Mouse (Mus musculus): ENCODE results near the gene Btbd9. TPM values are rescaled to one million over a fixed set of nuclear protein-coding genes. Genes with fewer than 3 reads are reported as not detected.

Gene Btbd9
- polyA plus RNA-seq, 1 experiment: 21.3 TPM

DNA sequence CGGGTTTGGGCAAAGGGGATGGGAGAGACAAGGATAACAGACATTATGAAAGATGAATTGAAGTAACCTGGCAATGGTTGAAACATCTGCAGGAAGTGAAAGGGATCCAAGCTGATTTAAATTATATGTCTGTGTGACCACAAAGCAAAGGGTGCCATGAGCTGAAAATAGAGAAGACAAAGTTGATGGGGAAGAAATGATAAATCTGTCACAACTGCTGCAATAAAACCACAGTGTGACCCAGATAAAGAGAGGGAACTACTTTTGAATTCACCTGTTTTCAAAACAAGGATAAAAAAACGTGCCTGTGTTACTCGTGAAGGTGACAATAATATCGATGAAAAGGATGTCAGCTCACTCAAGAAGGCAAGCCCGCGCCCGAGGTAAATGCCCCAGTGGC is 156.8 kb downstream of the Btbd9 start:
- no peaks in the 10 kb centered on the region for H3K79me2 ChIP-seq (ENCODE audit: control insufficient read depth, insufficient read depth)
- no peaks in the 10 kb centered on the region for H3K27me3 ChIP-seq (ENCODE audit: control insufficient read depth, insufficient read depth, insufficient read length)
- H3K36me3 ChIP-seq (ENCODE audit: control insufficient read depth, insufficient read depth): no peaks in the 10 kb centered on the region
- no peak for TF ChIP-seq POLR2A (IDR thresholded peaks at IDR 0.05; ENCODE audit: insufficient read length, low read depth)
- no peak for TF ChIP-seq POLR2AphosphoS2 (IDR thresholded peaks at IDR 0.05; ENCODE audit: insufficient read length, low read depth)
- TF ChIP-seq E2F4 (IDR thresholded peaks at IDR 0.05; ENCODE audit: insufficient read depth): no peak
- no peak overlapping the region for H3K4me2 ChIP-seq (ENCODE audit: low read depth)
- no peak overlapping the region for H3ac ChIP-seq (ENCODE audit: control insufficient read depth, insufficient read length)
- H3K4me3 ChIP-seq: no peak overlapping the region

DNA sequence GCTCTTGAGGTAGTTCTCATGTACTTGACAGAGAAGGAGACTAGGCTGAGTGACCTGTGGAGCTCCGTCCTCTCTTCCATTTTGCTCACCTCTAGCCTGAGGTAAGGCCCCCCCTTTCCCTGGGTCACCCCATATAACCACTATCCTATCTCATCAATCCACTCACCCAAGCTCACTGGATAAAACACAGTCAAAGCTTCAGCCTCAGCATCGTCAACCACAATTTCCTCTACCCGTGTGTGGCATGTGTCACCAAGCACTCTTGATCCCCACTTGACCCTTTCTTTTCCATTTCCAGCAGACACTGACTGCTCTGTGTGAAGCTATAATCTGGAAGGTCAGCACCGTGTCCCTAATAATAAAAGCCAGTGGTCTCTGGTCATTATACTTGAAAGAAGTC is 157.8 kb downstream of the Btbd9 start:
- H3K4me3 ChIP-seq: no peak overlapping the region
- H3K36me3 ChIP-seq (ENCODE audit: control insufficient read depth, insufficient read depth): no peaks in the 10 kb centered on the region
- no peak overlapping the region for H3K4me2 ChIP-seq (ENCODE audit: low read depth)
- TF ChIP-seq POLR2AphosphoS2 (IDR thresholded peaks at IDR 0.05; ENCODE audit: insufficient read length, low read depth): no peak
- TF ChIP-seq MAX (IDR thresholded peaks at IDR 0.05; ENCODE audit: low read depth): no peak
- TF ChIP-seq TCF12 (IDR thresholded peaks at IDR 0.05; ENCODE audit: insufficient read depth, poor library complexity, severe bottlenecking): no peak
- no peak for TF ChIP-seq TCF3 (IDR thresholded peaks at IDR 0.05; ENCODE audit: insufficient read length, low read depth)
- TF ChIP-seq CEBPB (IDR thresholded peaks at IDR 0.05; ENCODE audit: insufficient read depth, poor library complexity, severe bottlenecking): no peak
- no peak for TF ChIP-seq POLR2A (IDR thresholded peaks at IDR 0.05; ENCODE audit: insufficient read length, low read depth)
- no peak overlapping the region for H3ac ChIP-seq (ENCODE audit: control insufficient read depth, insufficient read length)
- no peaks in the 10 kb centered on the region for H3K27me3 ChIP-seq (ENCODE audit: control insufficient read depth, insufficient read depth, insufficient read length)
- H3K79me2 ChIP-seq (ENCODE audit: control insufficient read depth, insufficient read depth): no peaks in the 10 kb centered on the region

DNA sequence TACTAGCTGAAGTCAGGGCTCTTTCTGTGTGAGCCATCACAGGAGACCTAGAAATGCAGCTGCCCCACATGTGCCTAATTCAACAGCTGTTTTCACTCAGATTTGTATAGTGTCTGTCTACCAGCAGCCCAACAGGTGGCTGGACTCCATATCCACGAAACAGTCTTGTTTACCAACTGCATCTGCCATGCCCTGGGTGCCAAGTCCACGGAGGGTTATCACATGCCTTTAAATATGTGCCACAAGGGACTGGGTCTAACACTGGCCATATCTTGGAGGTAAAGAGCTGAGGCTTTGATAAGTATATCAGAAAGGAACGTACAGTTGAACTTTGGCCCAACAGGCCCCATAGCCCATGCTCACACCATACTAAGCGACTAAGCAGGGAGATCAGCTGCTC is 159.2 kb downstream of the Btbd9 start:
- H3K27me3 ChIP-seq (ENCODE audit: control insufficient read depth, insufficient read depth, insufficient read length): no peaks in the 10 kb centered on the region
- H3K79me2 ChIP-seq (ENCODE audit: control insufficient read depth, insufficient read depth): no peaks in the 10 kb centered on the region
- no peak overlapping the region for H3K4me2 ChIP-seq (ENCODE audit: low read depth)
- H3K4me3 ChIP-seq: no peak overlapping the region
- H3K36me3 ChIP-seq (ENCODE audit: control insufficient read depth, insufficient read depth): no peaks in the 10 kb centered on the region
- TF ChIP-seq MAX (IDR thresholded peaks at IDR 0.05; ENCODE audit: low read depth): no peak
- peak; percentile 72 for TF ChIP-seq TCF3 (IDR thresholded peaks at IDR 0.05; ENCODE audit: insufficient read length, low read depth)
- TF ChIP-seq USF1 (IDR thresholded peaks at IDR 0.05; ENCODE audit: low read depth): no peak
- peak; percentile 83 for TF ChIP-seq TCF12 (IDR thresholded peaks at IDR 0.05; ENCODE audit: insufficient read depth, poor library complexity, severe bottlenecking)
- peak in 2 of 3 experiments; percentile 88 for TF ChIP-seq MYOD1 (IDR thresholded peaks at IDR 0.05; ENCODE audit: control insufficient read depth in 1 of 3, insufficient read length in 2 of 3, low read depth in 2 of 3)
- peak; percentile 53 to 81 (median 79) for TF ChIP-seq MYOG (IDR thresholded peaks at IDR 0.05; ENCODE audit: control insufficient read depth in 1 of 3, insufficient read depth in 1 of 3, insufficient read length in 2 of 3, low read depth in 2 of 3)
- TF ChIP-seq POLR2A (IDR thresholded peaks at IDR 0.05; ENCODE audit: insufficient read length, low read depth): no peak
- no peak overlapping the region for H3ac ChIP-seq (ENCODE audit: control insufficient read depth, insufficient read length)

DNA sequence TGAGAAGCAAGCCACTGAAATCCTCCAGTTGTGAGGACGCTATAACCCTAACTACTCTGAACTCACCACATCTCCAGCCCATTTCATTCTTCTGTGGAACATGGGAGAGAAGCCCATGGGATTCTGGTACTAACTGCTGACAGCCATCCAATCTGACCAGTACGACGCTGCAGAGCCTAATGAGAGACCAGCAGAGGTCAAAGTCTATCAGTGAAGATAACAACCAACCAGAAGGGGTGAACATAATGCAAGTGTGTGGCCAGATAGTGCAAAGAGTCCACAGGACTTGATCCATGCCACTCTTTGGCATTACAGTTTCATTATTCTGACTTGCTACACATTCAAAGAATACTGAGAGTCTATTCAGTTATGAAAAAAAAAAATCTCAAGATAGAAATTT is 160.6 kb downstream of the Btbd9 start:
- no peak overlapping the region for H3ac ChIP-seq (ENCODE audit: control insufficient read depth, insufficient read length)
- H3K79me2 ChIP-seq (ENCODE audit: control insufficient read depth, insufficient read depth): no peaks in the 10 kb centered on the region
- no peaks in the 10 kb centered on the region for H3K36me3 ChIP-seq (ENCODE audit: control insufficient read depth, insufficient read depth)
- no peak for TF ChIP-seq E2F4 (IDR thresholded peaks at IDR 0.05; ENCODE audit: insufficient read depth)
- TF ChIP-seq USF1 (IDR thresholded peaks at IDR 0.05; ENCODE audit: low read depth): no peak
- no peak for TF ChIP-seq CEBPB (IDR thresholded peaks at IDR 0.05; ENCODE audit: insufficient read depth, poor library complexity, severe bottlenecking)
- no peak overlapping the region for H3K4me3 ChIP-seq
- H3K27me3 ChIP-seq (ENCODE audit: control insufficient read depth, insufficient read depth, insufficient read length): no peaks in the 10 kb centered on the region
- no peak overlapping the region for H3K4me2 ChIP-seq (ENCODE audit: low read depth)

DNA sequence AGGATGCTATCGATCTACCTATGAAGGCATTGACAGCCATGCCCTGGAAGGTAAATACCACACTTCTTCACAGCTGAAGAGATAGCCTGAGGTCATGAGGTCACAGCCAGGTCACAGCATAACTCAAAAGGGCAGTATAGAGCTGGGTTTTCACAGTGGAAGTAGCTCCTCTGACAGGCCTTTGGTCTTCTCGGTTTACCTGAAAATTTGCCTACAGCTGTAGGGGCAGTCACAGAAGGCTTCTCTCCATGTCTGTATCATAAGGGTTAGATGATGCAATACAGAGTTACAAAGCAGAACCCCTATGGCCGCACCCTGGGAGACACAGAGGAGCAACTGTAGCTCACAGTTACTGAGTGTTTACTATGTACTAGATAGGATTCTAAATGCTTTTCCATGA is 163.3 kb downstream of the Btbd9 start:
- Histone ChIP-seq H3K4me3 (no peak overlapping the region), H3K36me3 (ENCODE audit: control insufficient read depth, insufficient read depth) (no peaks in the 10 kb centered on the region), H3ac (ENCODE audit: control insufficient read depth, insufficient read length) (no peak overlapping the region), H3K79me2 (ENCODE audit: control insufficient read depth, insufficient read depth) (no peaks in the 10 kb centered on the region), H3K27me3 (ENCODE audit: control insufficient read depth, insufficient read depth, insufficient read length) (no peaks in the 10 kb centered on the region), H3K4me2 (ENCODE audit: low read depth) (no peak overlapping the region)
- TF ChIP-seq CEBPB (IDR thresholded peaks at IDR 0.05; ENCODE audit: insufficient read depth, poor library complexity, severe bottlenecking) (no peak), TCF12 (IDR thresholded peaks at IDR 0.05; ENCODE audit: insufficient read depth, poor library complexity, severe bottlenecking) (no peak), TCF3 (IDR thresholded peaks at IDR 0.05; ENCODE audit: insufficient read length, low read depth) (no peak), SRF (IDR thresholded peaks at IDR 0.05; ENCODE audit: control insufficient read depth, insufficient read length, low read depth) (no peak), MAX (IDR thresholded peaks at IDR 0.05; ENCODE audit: low read depth) (no peak), USF1 (IDR thresholded peaks at IDR 0.05; ENCODE audit: low read depth) (no peak), MYOD1 (IDR thresholded peaks at IDR 0.05; ENCODE audit: control insufficient read depth in 1 of 3, insufficient read length in 2 of 3, low read depth in 2 of 3) (no peak), E2F4 (IDR thresholded peaks at IDR 0.05; ENCODE audit: insufficient read depth) (no peak), REST (IDR thresholded peaks at IDR 0.05; ENCODE audit: insufficient read depth, insufficient read length) (no peak), POLR2A (IDR thresholded peaks at IDR 0.05; ENCODE audit: insufficient read length, low read depth) (no peak), POLR2AphosphoS2 (IDR thresholded peaks at IDR 0.05; ENCODE audit: insufficient read length, low read depth) (no peak), MYOG (IDR thresholded peaks at IDR 0.05; ENCODE audit: control insufficient read depth in 1 of 3, insufficient read depth in 1 of 3, insufficient read length in 2 of 3, low read depth in 2 of 3) (no peak)

DNA sequence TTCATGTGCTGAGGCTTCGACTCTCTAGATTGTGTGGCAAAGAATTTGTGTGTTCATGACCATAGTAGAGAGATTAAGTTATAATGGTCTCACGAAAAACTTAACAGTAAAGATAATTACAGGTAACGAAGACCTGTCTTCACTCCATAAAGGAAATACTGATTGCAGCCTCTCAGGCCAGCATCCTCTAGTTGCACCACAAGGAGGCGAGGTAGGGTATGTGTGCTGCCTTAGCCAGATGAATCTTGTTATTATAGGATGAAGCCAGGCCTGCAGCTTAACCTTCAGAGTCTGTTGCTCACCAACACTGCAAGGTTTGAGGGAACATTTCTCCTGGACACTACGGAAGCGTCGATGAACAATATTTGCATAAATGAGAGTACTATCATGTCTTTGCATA is 170.3 kb downstream of the Btbd9 start:
- Histone ChIP-seq H3K4me2 (ENCODE audit: low read depth) (no peak overlapping the region), H3K79me2 (ENCODE audit: control insufficient read depth, insufficient read depth) (no peaks in the 10 kb centered on the region), H3K36me3 (ENCODE audit: control insufficient read depth, insufficient read depth) (no peaks in the 10 kb centered on the region), H3ac (ENCODE audit: control insufficient read depth, insufficient read length) (no peak overlapping the region), H3K4me3 (no peak overlapping the region), H3K27me3 (ENCODE audit: control insufficient read depth, insufficient read depth, insufficient read length) (no peaks in the 10 kb centered on the region)
- TF ChIP-seq E2F4 (IDR thresholded peaks at IDR 0.05; ENCODE audit: insufficient read depth): no peak
- TF ChIP-seq REST (IDR thresholded peaks at IDR 0.05; ENCODE audit: insufficient read depth, insufficient read length): no peak
- no peak for TF ChIP-seq TCF12 (IDR thresholded peaks at IDR 0.05; ENCODE audit: insufficient read depth, poor library complexity, severe bottlenecking)
- no peak for TF ChIP-seq USF1 (IDR thresholded peaks at IDR 0.05; ENCODE audit: low read depth)
- no peak for TF ChIP-seq POLR2AphosphoS2 (IDR thresholded peaks at IDR 0.05; ENCODE audit: insufficient read length, low read depth)
- no peak for TF ChIP-seq TCF3 (IDR thresholded peaks at IDR 0.05; ENCODE audit: insufficient read length, low read depth)
- no peak for TF ChIP-seq MYOD1 (IDR thresholded peaks at IDR 0.05; ENCODE audit: control insufficient read depth in 1 of 3, insufficient read length in 2 of 3, low read depth in 2 of 3)
- TF ChIP-seq MYOG (IDR thresholded peaks at IDR 0.05; ENCODE audit: control insufficient read depth in 1 of 3, insufficient read depth in 1 of 3, insufficient read length in 2 of 3, low read depth in 2 of 3): no peak
- TF ChIP-seq POLR2A (IDR thresholded peaks at IDR 0.05; ENCODE audit: insufficient read length, low read depth): no peak
